Mouse (Mus musculus) ES-E14 (cell line): ENCODE results near the gene Serpina3k.
"Not testable (repeated sequence)": the region's sequence is repeated elsewhere in the genome, so short reads cannot be mapped to it uniquely, and the experiment has no call there.

Experiments
- HCFC1 ChIP-seq: IDR thresholded peaks from 2 replicates; pipeline ENCODE4 v1.6.1; 2012; ENCODE audit warnings: low read length, inconsistent platforms, borderline replicate concordance; ENCODE audit not compliant: insufficient read depth
- ZC3H11A ChIP-seq: IDR thresholded peaks from 2 replicates; pipeline ENCODE4 v1.6.1; 2012; ENCODE audit warnings: low read depth, mild to moderate bottlenecking, inconsistent platforms, low read length, borderline replicate concordance

DNA sequence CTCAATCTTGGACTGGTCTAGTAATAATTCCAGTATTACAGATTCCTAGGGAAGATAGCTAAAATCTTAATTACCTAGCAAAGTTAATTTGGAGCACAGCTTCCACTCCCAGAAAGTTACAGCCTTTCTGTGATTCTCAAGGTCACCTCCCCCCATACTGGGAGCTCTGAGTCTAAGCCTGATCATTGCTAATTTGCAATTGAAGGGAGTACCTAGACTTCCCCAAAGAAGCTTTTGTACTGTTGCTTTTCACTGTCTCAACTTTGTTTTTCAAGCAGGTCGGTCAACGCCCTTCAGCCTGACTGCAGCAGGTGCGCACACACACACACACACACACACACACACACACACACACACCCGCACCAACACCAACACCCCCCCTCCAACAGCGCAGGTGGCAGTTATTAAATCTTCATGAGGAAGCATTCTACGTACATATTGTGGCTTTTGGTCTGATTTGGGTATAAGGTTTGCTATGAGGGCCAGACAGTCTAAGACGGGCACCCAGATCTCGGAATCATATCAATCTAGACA, 42.9 kb downstream of the Serpina3k start:
- not testable (repeated sequence) for TF ChIP-seq HCFC1, ZC3H11A
